Mouse (Mus musculus) limb, embryonic 15.5 days (tissue): ENCODE measurements at regions not wholly inside any gene's neighbourhood (a gene's known extent, or its start where the extent isn't known, plus 50 kb on each side); places are given as distances from the start of the nearest gene placed in this dataset.

Source experiments
- ATAC-seq: fragments of 200-750 bp; cut with Nextera tagmentation; 2 replicates; pipeline ENCODE4 v1.8.0; 2017; ENCODE audit warnings: low read depth, moderate TSS enrichment; ENCODE audit not compliant: insufficient number of reproducible peaks, low FRiP score, low TSS enrichment
- H3K27ac ChIP-seq: fragments of 300-500 bp; sonication (generic); 2 replicates; pipeline ENCODE4 v1.5.1; 2015; ENCODE audit warnings: moderate library complexity, mild to moderate bottlenecking, inconsistent platforms
- H3K27me3 ChIP-seq: fragments of 300-500 bp; sonication (generic); 2 replicates; pipeline ENCODE4 v1.6.1; 2015; ENCODE audit warnings: inconsistent platforms
- H3K36me3 ChIP-seq: fragments of 300-500 bp; sonication (generic); 2 replicates; pipeline ENCODE4 v1.6.1; 2015; ENCODE audit warnings: inconsistent platforms
- H3K4me1 ChIP-seq: fragments of 300-500 bp; sonication (generic); 2 replicates; pipeline ENCODE4 v1.6.1; 2015; ENCODE audit warnings: inconsistent platforms
- H3K4me2 ChIP-seq: fragments of 300-500 bp; sonication (generic); 2 replicates; pipeline ENCODE4 v1.6.1; 2015; ENCODE audit warnings: mild to moderate bottlenecking, inconsistent platforms
- H3K4me3 ChIP-seq: fragments of 300-500 bp; sonication (generic); 2 replicates; pipeline ENCODE4 v1.5.1; 2015; ENCODE audit warnings: mild to moderate bottlenecking, inconsistent platforms
- H3K9ac ChIP-seq: fragments of 300-500 bp; sonication (generic); 2 replicates; pipeline ENCODE4 v1.6.1; 2015; ENCODE audit warnings: inconsistent platforms
- H3K9me3 ChIP-seq: fragments of 300-500 bp; sonication (generic); 2 replicates; pipeline ENCODE4 v1.6.1; 2016; ENCODE audit warnings: inconsistent platforms
- WGBS: fragments of 180-500 bp; shearing (Covaris S2); methylation state at CpG from one replicate; pipeline ENCODE4 v1.1.7; 2015; 5-methylcytosine and 5-hydroxymethylcytosine counted together

DNA sequence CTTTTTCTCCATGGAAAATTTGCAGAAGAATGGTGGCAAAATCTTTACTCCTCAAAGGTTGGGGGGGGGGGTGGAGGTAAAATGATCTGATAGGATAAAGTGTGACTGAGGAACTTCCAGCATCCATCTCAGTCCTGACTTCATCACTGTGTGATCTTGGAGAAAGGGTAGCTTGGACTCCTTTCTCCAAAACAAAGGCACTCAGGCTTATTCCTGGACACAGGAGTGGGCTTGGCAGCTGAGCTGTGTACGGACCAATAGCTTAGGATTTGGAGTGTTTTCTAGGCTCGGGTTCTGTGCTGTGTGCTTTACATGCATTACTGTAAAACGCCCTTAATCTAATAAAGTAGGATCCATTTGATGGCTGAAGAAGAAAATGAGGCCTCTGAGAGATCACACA lies 159.6 kb upstream of the Nlrp1b start:
- Histone ChIP-seq H3K9ac (no peak overlapping the region), H3K4me1 (no peaks in the 10 kb centered on the region), H3K9me3 (no peaks in the 10 kb centered on the region), H3K27ac (no peak overlapping the region), H3K4me3 (no peak overlapping the region), H3K4me2 (no peak overlapping the region), H3K27me3 (no peaks in the 10 kb centered on the region), H3K36me3 (no peaks in the 10 kb centered on the region)
- 66% methylated on average over 3 of the region's 3 CpGs for WGBS
- ATAC-seq = no peak

DNA sequence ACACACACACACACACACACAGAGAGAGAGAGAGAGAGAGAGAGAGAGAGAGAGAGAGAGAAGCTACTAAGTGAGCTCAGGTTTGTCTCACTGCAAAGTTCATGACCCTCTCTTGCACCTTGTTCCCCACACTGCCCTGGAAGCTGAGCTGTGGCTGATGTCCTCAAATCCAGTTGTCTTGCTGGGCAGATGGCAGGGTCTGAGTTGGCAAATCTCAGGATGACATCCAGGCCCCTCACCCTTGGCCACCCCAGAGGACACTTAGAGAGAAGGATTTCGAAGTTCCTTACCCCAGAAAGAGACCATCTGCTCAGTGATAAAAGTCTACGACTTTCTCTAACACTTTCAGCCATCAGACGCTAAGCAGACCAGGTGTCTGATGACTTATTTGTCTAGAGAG lies 160.1 kb upstream of the Nlrp1b start:
- ATAC-seq = no peak
- H3K4me3 ChIP-seq = no peak overlapping the region
- no peak overlapping the region for H3K9ac ChIP-seq
- H3K27ac ChIP-seq = no peak overlapping the region
- H3K4me2 ChIP-seq = no peak overlapping the region
- no peaks in the 10 kb centered on the region for H3K9me3 ChIP-seq
- 50% methylated on average over 3 of the region's 3 CpGs for whole genome bisulfite sequencing
- no peaks in the 10 kb centered on the region for H3K36me3 ChIP-seq
- H3K27me3 ChIP-seq = no peaks in the 10 kb centered on the region
- H3K4me1 ChIP-seq = no peaks in the 10 kb centered on the region

DNA sequence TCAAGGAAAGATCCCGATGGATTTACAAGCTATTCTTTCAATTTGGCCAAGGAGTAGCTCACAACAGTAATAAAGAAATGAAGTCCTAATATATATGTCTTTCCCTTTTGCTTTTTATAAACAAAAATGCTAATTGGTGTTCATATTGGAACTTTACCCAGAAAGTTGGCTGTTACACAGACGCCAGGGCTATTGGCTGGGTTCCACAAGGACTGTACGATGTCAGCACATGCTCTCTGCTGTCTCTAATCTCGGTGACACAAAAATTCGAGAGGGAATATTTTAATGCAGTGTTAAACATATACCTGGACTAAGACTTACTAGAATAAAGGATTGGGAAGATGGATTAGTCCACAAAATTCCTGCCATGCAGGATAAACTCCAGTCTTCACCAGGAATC lies 162.9 kb upstream of the Nlrp1b start:
- ATAC-seq = no peak
- no peak overlapping the region for H3K9ac ChIP-seq
- H3K4me3 ChIP-seq = no peak overlapping the region
- H3K4me2 ChIP-seq = no peak overlapping the region
- H3K9me3 ChIP-seq = no peaks in the 10 kb centered on the region
- 75% methylated on average over 5 of the region's 5 CpGs for WGBS
- H3K4me1 ChIP-seq = no peaks in the 10 kb centered on the region
- H3K27me3 ChIP-seq = no peaks in the 10 kb centered on the region
- H3K27ac ChIP-seq = no peak overlapping the region
- no peaks in the 10 kb centered on the region for H3K36me3 ChIP-seq

DNA sequence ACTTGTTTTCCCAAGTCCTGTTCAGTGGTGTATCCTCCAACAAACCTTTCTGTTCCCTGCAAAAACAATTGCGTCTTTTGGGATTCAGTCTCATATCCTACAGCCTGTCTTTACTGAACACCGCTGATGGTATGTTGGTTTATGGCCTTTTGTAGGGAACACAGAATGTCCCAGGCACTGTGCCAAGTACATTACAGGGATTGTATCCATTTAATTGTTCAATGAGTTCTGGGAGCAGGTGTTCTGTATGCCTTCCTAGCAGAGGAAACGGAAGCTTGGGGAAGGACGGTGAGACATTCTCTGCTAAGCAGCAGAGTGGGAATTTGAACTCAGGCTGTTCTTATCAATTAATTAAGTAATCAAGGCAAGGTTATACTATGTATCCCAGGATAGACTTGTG lies 164.5 kb upstream of the Nlrp1b start:
- no peaks in the 10 kb centered on the region for H3K36me3 ChIP-seq
- H3K27me3 ChIP-seq = no peaks in the 10 kb centered on the region
- no peak overlapping the region for H3K4me3 ChIP-seq
- no peak overlapping the region for H3K27ac ChIP-seq
- H3K9ac ChIP-seq = no peak overlapping the region
- H3K4me2 ChIP-seq = no peak overlapping the region
- ATAC-seq = no peak
- no peaks in the 10 kb centered on the region for H3K9me3 ChIP-seq
- no peaks in the 10 kb centered on the region for H3K4me1 ChIP-seq
- WGBS = 58% methylated on average over 4 of the region's 4 CpGs

DNA sequence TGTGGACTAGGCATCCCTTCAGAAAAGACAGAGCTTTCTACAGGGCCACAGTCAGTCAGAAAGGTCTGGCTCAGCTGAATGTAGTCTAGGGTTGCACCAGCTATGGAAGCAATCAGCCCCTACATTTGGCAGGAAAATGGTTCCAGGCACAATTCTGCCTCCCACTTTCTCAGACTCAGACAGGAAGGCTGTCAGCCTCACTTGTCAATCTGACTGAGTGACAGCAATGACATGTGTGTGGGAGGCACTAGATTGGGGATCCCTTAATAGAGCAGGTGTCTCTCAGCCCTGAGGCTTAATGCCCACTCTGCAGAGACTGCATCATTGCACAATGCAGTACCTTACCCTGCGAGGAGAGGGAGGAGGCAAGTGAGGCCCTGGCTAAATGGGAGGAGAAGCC lies 165.1 kb upstream of the Nlrp1b start:
- WGBS = 77% methylated on average over 1 of the region's 1 CpGs
- Histone ChIP-seq H3K4me1 (no peaks in the 10 kb centered on the region), H3K9me3 (no peaks in the 10 kb centered on the region), H3K27me3 (no peaks in the 10 kb centered on the region), H3K27ac (no peak overlapping the region), H3K9ac (no peak overlapping the region), H3K4me2 (no peak overlapping the region), H3K36me3 (no peaks in the 10 kb centered on the region), H3K4me3 (no peak overlapping the region)
- ATAC-seq = no peak

DNA sequence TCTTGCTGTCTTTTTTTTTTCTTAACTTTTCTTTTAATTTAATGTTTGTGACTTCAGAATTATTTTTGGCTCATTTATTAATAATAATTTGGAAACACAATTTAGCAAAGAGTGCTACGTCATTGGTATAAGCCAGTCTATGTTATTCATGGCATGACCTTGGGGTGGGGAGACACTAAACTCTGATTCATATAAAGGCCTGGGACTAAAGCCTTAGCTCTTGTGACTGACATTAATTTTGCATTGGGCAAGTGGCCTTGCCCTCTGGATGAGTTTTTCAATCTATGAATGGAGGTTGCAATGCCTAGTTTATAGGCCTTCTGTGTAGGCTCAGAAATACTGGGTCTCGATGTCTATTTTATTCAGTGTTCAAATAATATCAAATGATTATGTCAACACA lies 169.8 kb upstream of the Nlrp1b start:
- WGBS = 86% methylated on average over 2 of the region's 2 CpGs
- ATAC-seq = no peak
- H3K4me2 ChIP-seq = no peak overlapping the region
- no peaks in the 10 kb centered on the region for H3K27me3 ChIP-seq
- H3K4me1 ChIP-seq = no peaks in the 10 kb centered on the region
- H3K9ac ChIP-seq = no peak overlapping the region
- H3K4me3 ChIP-seq = no peak overlapping the region
- H3K27ac ChIP-seq = no peak overlapping the region
- H3K36me3 ChIP-seq = no peaks in the 10 kb centered on the region
- no peaks in the 10 kb centered on the region for H3K9me3 ChIP-seq

DNA sequence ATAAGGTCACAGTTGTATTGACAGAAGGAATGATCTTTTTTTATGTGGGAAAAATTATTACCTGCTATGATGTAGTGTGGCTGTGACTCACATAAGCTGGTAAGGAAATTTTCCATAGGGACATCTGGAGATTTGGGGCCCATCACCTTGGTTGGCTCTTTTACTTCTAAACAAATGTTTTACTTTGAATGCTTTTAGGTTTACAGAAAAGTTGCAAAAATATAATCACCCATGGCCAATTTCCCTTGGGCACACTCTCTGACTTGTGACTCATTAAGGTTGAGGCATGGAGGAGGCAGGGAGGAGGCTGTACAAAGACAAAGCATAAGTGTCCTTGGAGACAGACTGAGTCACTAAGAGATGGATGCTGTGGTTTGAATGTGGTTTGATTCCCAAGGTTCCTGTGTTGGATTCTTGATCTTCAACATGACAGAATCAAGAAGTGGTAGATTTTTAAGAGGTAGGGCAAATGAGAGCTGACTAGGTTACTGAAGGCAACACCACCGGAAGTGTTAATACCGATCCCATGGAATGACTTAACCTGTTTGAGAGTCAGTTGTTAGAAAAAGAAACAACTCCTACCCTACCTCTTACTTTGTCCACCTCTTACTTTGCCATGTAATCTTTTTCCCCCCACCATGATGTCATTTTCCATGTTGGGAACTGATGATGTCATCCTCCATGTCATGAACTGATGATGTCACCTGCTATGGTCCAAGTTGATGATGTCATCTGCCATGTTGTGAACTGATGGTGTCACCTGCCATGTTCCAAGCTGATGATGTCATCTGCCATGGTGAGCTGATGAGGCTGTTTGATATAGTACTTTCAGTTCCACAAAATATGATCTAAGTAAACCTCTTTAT lies 171.1 kb upstream of the Nlrp1b start:
- WGBS = 88% methylated on average over 2 of the region's 2 CpGs
- no peaks in the 10 kb centered on the region for H3K27me3 ChIP-seq

DNA sequence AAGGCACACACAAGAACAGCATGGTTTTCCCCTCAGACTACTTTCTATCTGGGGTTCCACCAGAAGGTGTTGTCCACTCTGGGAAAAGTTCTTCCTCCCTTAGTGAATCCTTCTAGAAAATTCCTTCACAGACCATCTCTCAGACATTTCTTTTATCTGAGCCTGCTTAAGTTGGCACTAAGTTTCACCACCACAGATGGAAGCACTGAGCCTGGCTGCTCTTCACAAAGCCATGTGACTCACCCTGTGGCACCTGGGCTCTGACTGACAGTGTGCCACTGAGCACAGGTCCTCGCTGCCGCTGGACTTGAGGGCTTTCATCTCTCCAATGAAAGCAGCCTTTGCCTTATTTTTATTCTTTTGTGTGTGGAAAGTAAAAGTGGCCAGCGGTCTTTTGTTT lies 173.8 kb upstream of the Nlrp1b start:
- no peak for ATAC-seq
- Histone ChIP-seq H3K36me3 (no peaks in the 10 kb centered on the region), H3K4me3 (no peak overlapping the region), H3K27ac (no peak overlapping the region), H3K9me3 (0 out of 2 replicates have a peak, but pooled peaks cover 2% of the 10 kb centered on the region), H3K4me2 (no peak overlapping the region), H3K4me1 (no peaks in the 10 kb centered on the region), H3K9ac (no peak overlapping the region), H3K27me3 (no peaks in the 10 kb centered on the region)
- WGBS = 95% methylated on average over 3 of the region's 3 CpGs

More for the DNA sequence above, 171.1 kb upstream of the Nlrp1b start:
- Histone ChIP-seq H3K4me2 (no peak overlapping the region), H3K27ac (no peak overlapping the region), H3K36me3 (no peaks in the 10 kb centered on the region), H3K4me1 (no peaks in the 10 kb centered on the region), H3K9ac (no peak overlapping the region), H3K4me3 (no peak overlapping the region), H3K9me3 (no peaks in the 10 kb centered on the region)
- ATAC-seq = no peak

DNA sequence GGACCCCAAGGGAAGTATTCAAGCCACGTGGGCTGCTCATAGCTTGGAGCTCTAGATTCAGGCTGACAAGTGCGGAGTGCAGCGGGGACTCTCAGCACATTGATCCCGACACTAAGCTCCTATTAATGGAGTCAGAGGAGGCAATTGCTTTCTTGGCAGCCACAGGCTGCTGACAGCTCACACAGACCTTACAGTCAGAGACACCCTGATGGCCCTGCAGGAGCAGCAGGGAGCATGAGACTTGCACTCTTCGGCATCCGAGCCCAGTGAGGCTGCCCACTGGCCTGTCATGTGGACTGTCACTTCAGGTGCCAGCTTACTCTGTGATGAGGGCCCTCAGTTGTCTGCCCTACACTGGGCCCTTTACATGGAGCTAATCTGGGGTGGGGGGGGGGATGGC lies 176.5 kb upstream of the Nlrp1b start:
- no peak overlapping the region for H3K9ac ChIP-seq
- no peaks in the 10 kb centered on the region for H3K4me1 ChIP-seq
- H3K27me3 ChIP-seq = no peaks in the 10 kb centered on the region
- no peak overlapping the region for H3K4me2 ChIP-seq
- 0 out of 2 replicates have a peak, but pooled peaks cover 2% of the 10 kb centered on the region for H3K9me3 ChIP-seq
- 78% methylated on average over 6 of the region's 6 CpGs for WGBS
- no peak for ATAC-seq
- H3K36me3 ChIP-seq = no peaks in the 10 kb centered on the region
- H3K4me3 ChIP-seq = no peak overlapping the region
- H3K27ac ChIP-seq = no peak overlapping the region

DNA sequence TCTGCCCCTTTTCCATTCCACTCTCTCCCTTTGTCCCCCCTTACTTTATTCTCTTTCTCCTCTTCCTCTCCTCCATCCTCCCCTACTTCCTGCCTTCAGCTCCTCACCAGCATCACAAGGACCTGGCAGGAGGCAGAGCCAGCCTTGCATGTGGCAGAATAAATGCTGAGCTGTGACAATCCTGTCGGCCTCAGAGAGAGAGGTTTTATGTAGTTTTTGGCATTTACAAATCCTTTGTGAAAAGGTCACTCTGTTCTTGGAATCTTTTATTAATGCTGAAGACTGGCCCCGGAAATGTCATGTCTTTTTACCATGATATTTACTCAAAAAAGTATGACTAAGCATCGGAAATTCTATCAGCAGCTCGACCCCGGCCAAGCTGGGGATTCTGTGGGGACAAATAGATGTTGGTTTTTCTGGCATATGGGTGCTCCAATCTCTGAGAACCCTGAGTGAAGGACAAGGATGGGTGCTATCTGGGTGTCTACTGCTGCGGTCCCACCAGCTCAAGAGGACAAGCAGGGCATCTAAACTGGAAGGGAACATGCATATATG lies 178.8 kb upstream of the Nlrp1b start:
- ATAC-seq = no peak
- Histone ChIP-seq H3K27me3 (no peaks in the 10 kb centered on the region), H3K4me3 (no peak overlapping the region), H3K4me2 (no peak overlapping the region), H3K36me3 (no peaks in the 10 kb centered on the region), H3K4me1 (no peaks in the 10 kb centered on the region), H3K9me3 (0 out of 2 replicates have a peak, but pooled peaks cover 2% of the 10 kb centered on the region), H3K9ac (no peak overlapping the region), H3K27ac (no peak overlapping the region)
- 85% methylated on average over 6 of the region's 6 CpGs for WGBS

DNA sequence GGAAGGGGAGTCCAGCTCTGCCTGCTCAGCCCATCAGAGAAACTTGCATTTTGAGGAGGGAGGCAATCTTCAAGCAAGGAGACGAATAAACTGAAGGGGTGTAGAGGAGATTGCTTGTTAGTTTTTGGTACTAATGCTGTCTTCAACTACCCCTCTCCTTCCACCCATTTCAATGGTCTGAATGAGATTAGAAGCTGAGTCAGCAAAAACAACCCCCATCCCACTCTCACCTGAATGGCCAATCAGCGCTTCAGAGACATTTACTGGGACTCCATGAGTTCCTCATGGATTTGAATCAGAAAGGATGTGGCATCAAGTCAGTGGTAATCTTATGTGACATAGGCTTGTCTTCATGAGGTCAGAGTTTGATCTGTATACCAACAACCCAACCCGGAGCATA lies 180.0 kb upstream of the Nlrp1b start:
- no peak for ATAC-seq
- WGBS = 85% methylated on average over 3 of the region's 3 CpGs
- Histone ChIP-seq H3K36me3 (no peaks in the 10 kb centered on the region), H3K9ac (no peak overlapping the region), H3K4me3 (no peak overlapping the region), H3K27me3 (no peaks in the 10 kb centered on the region), H3K27ac (no peak overlapping the region), H3K4me2 (no peak overlapping the region), H3K4me1 (no peaks in the 10 kb centered on the region), H3K9me3 (0 out of 2 replicates have a peak, but pooled peaks cover 2% of the 10 kb centered on the region)

DNA sequence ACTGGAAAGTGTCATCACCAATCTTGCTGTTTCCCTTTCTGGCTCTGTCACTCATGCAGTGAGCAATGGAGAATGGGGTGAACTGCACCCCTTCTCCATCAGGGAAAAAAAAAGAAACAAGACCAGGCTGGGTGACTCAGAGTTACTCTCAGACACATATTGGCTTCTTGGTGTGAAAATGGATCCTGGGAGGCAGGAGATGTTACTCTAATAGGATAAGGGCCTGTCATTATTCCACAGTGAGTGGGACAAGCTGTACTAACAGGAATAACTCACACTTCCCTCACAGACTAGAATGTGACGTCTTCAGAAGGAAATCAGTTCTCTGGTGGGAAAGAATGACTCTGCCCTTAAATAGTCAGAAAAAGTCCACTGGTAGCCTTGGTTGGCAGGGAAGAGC lies 181.4 kb upstream of the Nlrp1b start:
- Histone ChIP-seq H3K9me3 (0 out of 2 replicates have a peak, but pooled peaks cover 2% of the 10 kb centered on the region), H3K9ac (no peak overlapping the region), H3K4me2 (no peak overlapping the region), H3K4me1 (no peaks in the 10 kb centered on the region), H3K27ac (no peak overlapping the region), H3K36me3 (no peaks in the 10 kb centered on the region), H3K27me3 (no peaks in the 10 kb centered on the region), H3K4me3 (no peak overlapping the region)
- no peak for ATAC-seq
- 68% methylated on average over 1 of the region's 1 CpGs for WGBS
